Mouse (Mus musculus): Measurements from ENCODE around the gene Tigit. TPM values are rescaled to one million over a fixed set of nuclear protein-coding genes. Genes with fewer than 3 reads are reported as not detected.

Gene Tigit
- polyA plus RNA-seq, 1 experiment from 2014 or later = not detected

DNA sequence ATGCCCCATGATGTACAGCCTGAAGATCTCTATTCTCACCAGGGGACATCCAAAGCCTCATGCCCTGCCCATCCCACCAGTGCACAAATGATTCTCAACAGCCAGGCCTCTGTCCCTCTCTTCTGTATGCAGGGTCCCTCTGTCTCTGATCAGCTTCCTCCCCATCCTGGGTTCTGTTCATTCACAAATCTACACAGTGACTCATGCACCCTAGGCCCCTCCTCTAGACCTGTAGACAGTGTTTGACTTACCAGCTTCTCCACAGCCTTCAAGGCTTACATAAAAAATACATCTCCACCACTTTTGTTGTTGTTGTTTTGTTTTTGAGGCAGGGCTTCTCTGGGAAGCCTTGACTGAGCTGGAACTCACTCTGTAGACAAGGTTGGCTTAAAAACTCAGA, 915 bp upstream of the Tigit start:
- no peak for ATAC-seq (ENCODE audit: insufficient number of reproducible peaks, insufficient read depth, low FRiP score, low read depth)
- Histone ChIP-seq H3K4me3 (ENCODE audit: control insufficient read depth in 1 of 2, insufficient read depth in 1 of 2, low read depth in 1 of 2, low read length in 2 of 2) (no peak overlapping the region), H3K27ac (replicated peaks in 1 of 2; ENCODE audit: control insufficient read depth in 1 of 2, insufficient read depth in 1 of 2, low read depth in 2 of 2, low read length in 2 of 2) (no peak overlapping the region), H3K9ac (ENCODE audit: low read length) (no peak overlapping the region), H3K4me2 (ENCODE audit: low read length) (no peak overlapping the region), H3K9me3 (ENCODE audit: control insufficient read depth, low read length) (no peaks in the 10 kb centered on the region), H3K36me3 (ENCODE audit: control insufficient read depth, insufficient read depth, low read length) (no peaks in the 10 kb centered on the region), H3K27me3 (ENCODE audit: control insufficient read depth, insufficient read depth, low read length) (no peaks in the 10 kb centered on the region), H3K4me1 (ENCODE audit: control insufficient read depth in 2 of 2, insufficient read depth in 2 of 2, low read length in 2 of 2) (no peaks in the 10 kb centered on the region)

- no peak overlapping the region for H3K4me3 ChIP-seq (ENCODE audit: control insufficient read depth in 1 of 2, insufficient read depth in 1 of 2, low read depth in 1 of 2, low read length in 2 of 2)
- H3K36me3 ChIP-seq (ENCODE audit: control insufficient read depth, insufficient read depth, low read length) = no peaks in the 10 kb centered on the region
- no peak overlapping the region for H3K9ac ChIP-seq (ENCODE audit: low read length)
- H3K4me2 ChIP-seq (ENCODE audit: low read length) = no peak overlapping the region
- no peak for ATAC-seq (ENCODE audit: insufficient number of reproducible peaks, insufficient read depth, low FRiP score, low read depth)
- no peaks in the 10 kb centered on the region for H3K4me1 ChIP-seq (ENCODE audit: control insufficient read depth in 2 of 2, insufficient read depth in 2 of 2, low read length in 2 of 2)
- WGBS = 75% methylated on average over 10 of the region's 10 CpGs
- H3K9me3 ChIP-seq (ENCODE audit: control insufficient read depth, low read length) = no peaks in the 10 kb centered on the region
- H3K27ac ChIP-seq (replicated peaks in 1 of 2; ENCODE audit: control insufficient read depth in 1 of 2, insufficient read depth in 1 of 2, low read depth in 2 of 2, low read length in 2 of 2) = no peak overlapping the region
- no peaks in the 10 kb centered on the region for H3K27me3 ChIP-seq (ENCODE audit: control insufficient read depth, insufficient read depth, low read length)
These were observed 1.6 kb downstream of the Tigit start for GRCm38 (mm10) chr16:43662124-43663004.

GRCm38 (mm10) chr16:43661576-43661975, 2.4 kb downstream of the Tigit start:
- H3K27ac ChIP-seq (replicated peaks in 1 of 2; ENCODE audit: control insufficient read depth in 1 of 2, insufficient read depth in 1 of 2, low read depth in 2 of 2, low read length in 2 of 2) = no peak overlapping the region
- no peak for ATAC-seq (ENCODE audit: insufficient number of reproducible peaks, insufficient read depth, low FRiP score, low read depth)
- no peak overlapping the region for H3K4me2 ChIP-seq (ENCODE audit: low read length)
- H3K9me3 ChIP-seq (ENCODE audit: control insufficient read depth, low read length) = no peaks in the 10 kb centered on the region
- no peaks in the 10 kb centered on the region for H3K27me3 ChIP-seq (ENCODE audit: control insufficient read depth, insufficient read depth, low read length)
- H3K36me3 ChIP-seq (ENCODE audit: control insufficient read depth, insufficient read depth, low read length) = no peaks in the 10 kb centered on the region
- no peak overlapping the region for H3K9ac ChIP-seq (ENCODE audit: low read length)
- WGBS = 92% methylated on average over 5 of the region's 5 CpGs
- no peak overlapping the region for H3K4me3 ChIP-seq (ENCODE audit: control insufficient read depth in 1 of 2, insufficient read depth in 1 of 2, low read depth in 1 of 2, low read length in 2 of 2)
- no peaks in the 10 kb centered on the region for H3K4me1 ChIP-seq (ENCODE audit: control insufficient read depth in 2 of 2, insufficient read depth in 2 of 2, low read length in 2 of 2)

DNA sequence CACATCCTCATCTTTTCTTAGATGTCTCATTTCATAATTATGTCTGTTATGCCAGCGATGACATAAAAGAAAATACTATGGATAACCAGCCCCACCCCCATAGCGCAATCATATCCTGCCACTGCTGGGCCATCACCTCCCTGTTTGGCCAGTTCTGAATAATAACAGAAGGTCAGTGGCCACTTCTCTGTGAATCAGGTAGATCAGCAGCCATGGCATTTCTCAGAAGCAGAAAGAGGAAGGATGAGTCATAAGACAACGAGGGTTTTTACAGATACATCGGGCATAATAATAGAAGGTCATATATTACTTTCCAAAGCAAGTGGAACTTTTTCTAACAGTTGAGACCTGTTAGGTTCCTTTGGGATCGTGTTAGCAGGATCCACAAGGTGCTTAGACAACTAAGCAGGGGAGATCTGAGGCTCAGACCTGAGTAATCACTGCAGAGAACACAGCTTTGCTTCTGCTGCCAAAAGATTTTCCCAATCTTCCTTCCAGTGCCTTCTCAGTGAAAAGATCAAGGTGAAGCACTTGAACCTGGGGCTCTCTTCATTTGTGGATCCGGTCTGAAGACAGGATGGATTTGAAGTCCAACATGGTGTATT, 8.7 kb downstream of the Tigit start:
- WGBS = 73% methylated on average over 6 of the region's 6 CpGs
- no peak overlapping the region for H3K9ac ChIP-seq (ENCODE audit: low read length)

GRCm38 (mm10) chr16:43654269-43654668, 9.7 kb downstream of the Tigit start:
- H3K27me3 ChIP-seq (ENCODE audit: control insufficient read depth, insufficient read depth, low read length) = no peaks in the 10 kb centered on the region
- no peak for ATAC-seq (ENCODE audit: insufficient number of reproducible peaks, insufficient read depth, low FRiP score, low read depth)

More for the DNA sequence above, 8.7 kb downstream of the Tigit start:
- Histone ChIP-seq H3K9me3 (ENCODE audit: control insufficient read depth, low read length) (no peaks in the 10 kb centered on the region), H3K27ac (replicated peaks in 1 of 2; ENCODE audit: control insufficient read depth in 1 of 2, insufficient read depth in 1 of 2, low read depth in 2 of 2, low read length in 2 of 2) (no peak overlapping the region), H3K27me3 (ENCODE audit: control insufficient read depth, insufficient read depth, low read length) (no peaks in the 10 kb centered on the region), H3K4me1 (ENCODE audit: control insufficient read depth in 2 of 2, insufficient read depth in 2 of 2, low read length in 2 of 2) (no peaks in the 10 kb centered on the region), H3K4me3 (ENCODE audit: control insufficient read depth in 1 of 2, insufficient read depth in 1 of 2, low read depth in 1 of 2, low read length in 2 of 2) (no peak overlapping the region), H3K36me3 (ENCODE audit: control insufficient read depth, insufficient read depth, low read length) (no peaks in the 10 kb centered on the region), H3K4me2 (ENCODE audit: low read length) (no peak overlapping the region)
- no peak for ATAC-seq (ENCODE audit: insufficient number of reproducible peaks, insufficient read depth, low FRiP score, low read depth)

GRCm38 (mm10) chr16:43653288-43653687, 10.7 kb downstream of the Tigit start:
- H3K27ac ChIP-seq (replicated peaks in 1 of 2; ENCODE audit: control insufficient read depth in 1 of 2, insufficient read depth in 1 of 2, low read depth in 2 of 2, low read length in 2 of 2) = no peak overlapping the region
- WGBS = 69% methylated on average over 2 of the region's 2 CpGs
- H3K9me3 ChIP-seq (ENCODE audit: control insufficient read depth, low read length) = no peaks in the 10 kb centered on the region
- no peak overlapping the region for H3K4me3 ChIP-seq (ENCODE audit: control insufficient read depth in 1 of 2, insufficient read depth in 1 of 2, low read depth in 1 of 2, low read length in 2 of 2)
- no peaks in the 10 kb centered on the region for H3K36me3 ChIP-seq (ENCODE audit: control insufficient read depth, insufficient read depth, low read length)
- H3K4me1 ChIP-seq (ENCODE audit: control insufficient read depth in 2 of 2, insufficient read depth in 2 of 2, low read length in 2 of 2) = no peaks in the 10 kb centered on the region
- no peak overlapping the region for H3K4me2 ChIP-seq (ENCODE audit: low read length)
- no peaks in the 10 kb centered on the region for H3K27me3 ChIP-seq (ENCODE audit: control insufficient read depth, insufficient read depth, low read length)
- H3K9ac ChIP-seq (ENCODE audit: low read length) = no peak overlapping the region
- no peak for ATAC-seq (ENCODE audit: insufficient number of reproducible peaks, insufficient read depth, low FRiP score, low read depth)

More at GRCm38 (mm10) chr16:43654269-43654668, 9.7 kb downstream of the Tigit start:
- Histone ChIP-seq H3K27ac (replicated peaks in 1 of 2; ENCODE audit: control insufficient read depth in 1 of 2, insufficient read depth in 1 of 2, low read depth in 2 of 2, low read length in 2 of 2) (no peak overlapping the region), H3K4me1 (ENCODE audit: control insufficient read depth in 2 of 2, insufficient read depth in 2 of 2, low read length in 2 of 2) (no peaks in the 10 kb centered on the region), H3K4me3 (ENCODE audit: control insufficient read depth in 1 of 2, insufficient read depth in 1 of 2, low read depth in 1 of 2, low read length in 2 of 2) (no peak overlapping the region), H3K9ac (ENCODE audit: low read length) (no peak overlapping the region), H3K9me3 (ENCODE audit: control insufficient read depth, low read length) (no peaks in the 10 kb centered on the region), H3K4me2 (ENCODE audit: low read length) (no peak overlapping the region), H3K36me3 (ENCODE audit: control insufficient read depth, insufficient read depth, low read length) (no peaks in the 10 kb centered on the region)
- WGBS = 76% methylated on average over 3 of the region's 3 CpGs

DNA sequence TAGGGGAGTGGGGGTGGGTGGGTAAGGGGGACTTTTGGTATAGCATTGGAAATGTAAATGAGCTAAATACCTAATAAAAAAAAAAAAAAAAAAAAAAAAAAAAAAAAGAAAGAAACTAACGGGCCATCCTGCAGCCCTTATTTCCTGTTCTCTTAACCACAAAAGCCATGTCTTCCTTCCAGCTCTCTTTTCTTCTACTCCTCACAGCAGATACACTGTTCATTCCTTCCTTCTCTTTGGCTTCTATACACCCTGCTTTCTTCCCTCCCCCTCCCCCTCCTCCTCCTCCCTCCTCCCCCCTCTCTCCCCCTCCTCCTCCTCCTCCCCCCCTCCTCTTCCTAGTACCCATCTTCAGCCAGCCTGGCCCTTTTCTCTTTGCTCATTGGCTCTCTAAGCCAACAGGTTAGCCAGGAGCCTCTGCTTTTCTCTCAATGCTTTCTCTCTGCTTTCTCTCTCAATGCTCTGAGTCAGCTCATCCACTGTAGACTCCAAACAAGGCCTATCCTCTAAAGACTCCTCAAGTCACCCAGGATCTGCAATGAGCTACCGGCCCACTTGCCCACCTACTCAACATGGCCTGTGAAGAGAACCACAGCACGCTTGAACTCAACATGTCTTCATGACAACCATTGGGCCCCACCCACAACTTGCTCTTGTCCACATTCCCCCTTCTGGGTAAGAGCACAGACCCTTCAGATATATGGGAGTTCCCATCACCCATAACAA, 13.4 kb downstream of the Tigit start:
- H3K27ac ChIP-seq (replicated peaks in 1 of 2; ENCODE audit: control insufficient read depth in 1 of 2, insufficient read depth in 1 of 2, low read depth in 2 of 2, low read length in 2 of 2) = no peak overlapping the region
- no peaks in the 10 kb centered on the region for H3K9me3 ChIP-seq (ENCODE audit: control insufficient read depth, low read length)
- H3K27me3 ChIP-seq (ENCODE audit: control insufficient read depth, insufficient read depth, low read length) = no peaks in the 10 kb centered on the region
- no peak overlapping the region for H3K4me3 ChIP-seq (ENCODE audit: control insufficient read depth in 1 of 2, insufficient read depth in 1 of 2, low read depth in 1 of 2, low read length in 2 of 2)
- 89% methylated on average over 3 of the region's 3 CpGs for WGBS
- no peak overlapping the region for H3K4me2 ChIP-seq (ENCODE audit: low read length)
- no peaks in the 10 kb centered on the region; a peak in 1 of 4 replicates for H3K4me1 ChIP-seq (ENCODE audit: control insufficient read depth in 2 of 2, insufficient read depth in 2 of 2, low read length in 2 of 2)
- no peaks in the 10 kb centered on the region for H3K36me3 ChIP-seq (ENCODE audit: control insufficient read depth, insufficient read depth, low read length)
- no peak overlapping the region for H3K9ac ChIP-seq (ENCODE audit: low read length)
- ATAC-seq (ENCODE audit: insufficient number of reproducible peaks, insufficient read depth, low FRiP score, low read depth) = no peak

Data from heart, embryonic 14.5 days (tissue).